Mouse (Mus musculus) hindbrain, postnatal 0 days (tissue): ENCODE data around the gene Dclre1b. TPM values are rescaled to one million over a fixed set of nuclear protein-coding genes. Genes with fewer than 3 reads are reported as not detected.

Experiments
- ATAC-seq: fragments of 200-750 bp; cut with Nextera tagmentation; 2 replicates; pipeline ENCODE4 v1.8.0; 2017; ENCODE audit warnings: mild to moderate bottlenecking, moderate TSS enrichment, moderate library complexity
- DNase-seq: peaks from one replicate; pipeline ENCODE4 v3.0.0-alpha.2; 2015; ENCODE audit warnings: low spot score
- H3K27ac ChIP-seq: fragments of 300-500 bp; sonication (generic); 2 replicates; pipeline ENCODE4 v1.5.1; 2014; ENCODE audit warnings: mild to moderate bottlenecking
- H3K27me3 ChIP-seq: fragments of 300-500 bp; sonication (generic); 2 replicates; pipeline ENCODE4 v1.6.1; 2014; ENCODE audit warnings: low read length, mixed read lengths; ENCODE audit not compliant: insufficient read depth
- H3K36me3 ChIP-seq: fragments of 300-500 bp; sonication (generic); 2 replicates; pipeline ENCODE4 v1.6.1; 2014; ENCODE audit warnings: low read length, mixed read lengths; ENCODE audit not compliant: insufficient read depth
- H3K4me1 ChIP-seq: fragments of 300-500 bp; sonication (generic); 2 replicates; pipeline ENCODE4 v1.6.1; 2014; ENCODE audit warnings: antibody characterized with exemption, low read length, mixed read lengths; ENCODE audit not compliant: insufficient read depth
- H3K4me2 ChIP-seq: fragments of 300-500 bp; sonication (generic); 2 replicates; pipeline ENCODE4 v1.6.1; 2014; ENCODE audit warnings: low read depth, mild to moderate bottlenecking, low read length, moderate library complexity, mixed read lengths
- H3K4me3 ChIP-seq: fragments of 300-500 bp; sonication (generic); 2 replicates; pipeline ENCODE4 v1.5.1; 2014; ENCODE audit warnings: low read length
- H3K9ac ChIP-seq: fragments of 300-500 bp; sonication (generic); replicated peaks from 2 replicates; pipeline ENCODE4 v1.6.1; 2014; ENCODE audit warnings: mild to moderate bottlenecking, low read length, moderate library complexity, mixed read lengths
- H3K9me3 ChIP-seq: fragments of 300-500 bp; sonication (generic); 2 replicates; pipeline ENCODE4 v1.6.1; 2016; ENCODE audit warnings: low read length, mixed read lengths
- CTCF ChIP-seq: IDR thresholded peaks from 2 replicates; pipeline ENCODE4 v1.5.1; 2016; ENCODE audit warnings: antibody characterized with exemption, control low read depth, low read depth
- WGBS: fragments of 180-500 bp; shearing (Covaris S2); extraction: QIAGEN DNeasy Blood & Tissue Kit; methylation state at CpG from one replicate; pipeline ENCODE4 v1.1.7; 2014; 5-methylcytosine and 5-hydroxymethylcytosine counted together
- polyA plus RNA-seq: library from polyadenylated mRNA; unstranded; fragments of >200 nt; fragmentation: Nextera tagmentation; extraction: Ambion mirVana; gene quantifications from 2 replicates; pipeline ENCODE4 v1.2.1, GENCODE M21; 2015
- total RNA-seq: library from RNA; depleted of rRNA; stranded (reverse); fragments of >200 nt; gene quantifications from 2 replicates; pipeline ENCODE4 v1.2.3, GENCODE M21; 2014

The Dclre1b gene
- total and polyA plus RNA-seq, 2 experiments from 2014 or later: 7.9 to 15.4 TPM

GRCm38 (mm10) chr3:103774009-103774408 is 35.2 kb downstream of the Dclre1b start:
- no peaks in the 10 kb centered on the region for H3K9me3 ChIP-seq
- no peaks in the 10 kb centered on the region for H3K27me3 ChIP-seq
- no peak for DNase-seq
- no peak for ATAC-seq
- no peak overlapping the region for H3K9ac ChIP-seq
- no peak overlapping the region for H3K27ac ChIP-seq
- H3K4me3 ChIP-seq: no peak overlapping the region
- 82% methylated on average over 15 of the region's 15 CpGs for WGBS
- 0 out of 2 replicates have a peak, but pooled peaks cover 3% of the 10 kb centered on the region for H3K36me3 ChIP-seq
- H3K4me1 ChIP-seq: 0 out of 2 replicates have a peak, but pooled peaks cover 4% of the 10 kb centered on the region
- no peak for TF ChIP-seq CTCF
- H3K4me2 ChIP-seq: no peak overlapping the region

- H3K36me3 ChIP-seq: peaks cover 3% of the 10 kb centered on the region; the same call in 1 of the 2 replicates
- no peaks in the 10 kb centered on the region for H3K9me3 ChIP-seq
- WGBS: 76% methylated on average over 3 of the region's 3 CpGs
- no peak for ATAC-seq
- H3K4me1 ChIP-seq: 0 out of 2 replicates have a peak, but pooled peaks cover 4% of the 10 kb centered on the region
- no peak overlapping the region for H3K4me3 ChIP-seq
- DNase-seq: no peak
- H3K27ac ChIP-seq: 0 out of 2 replicates have a peak overlapping the region, but pooled peaks have one; percentile 37
- no peak for TF ChIP-seq CTCF
- no peaks in the 10 kb centered on the region for H3K27me3 ChIP-seq
- H3K4me2 ChIP-seq: no peak overlapping the region
- no peak overlapping the region for H3K9ac ChIP-seq
These were observed 35.7 kb downstream of the Dclre1b start for GRCm38 (mm10) chr3:103773508-103773907.

- Histone ChIP-seq H3K36me3 (peaks cover 3% of the 10 kb centered on the region; the same call in 1 of the 2 replicates), H3K4me1 (0 out of 2 replicates have a peak, but pooled peaks cover 4% of the 10 kb centered on the region), H3K4me3 (no peak overlapping the region), H3K9me3 (no peaks in the 10 kb centered on the region), H3K27ac (no peak overlapping the region), H3K27me3 (no peaks in the 10 kb centered on the region), H3K9ac (no peak overlapping the region), H3K4me2 (no peak overlapping the region)
- ATAC-seq (no peak), DNase-seq (no peak)
- 66% methylated on average over 4 of the region's 4 CpGs for WGBS
- no peak for TF ChIP-seq CTCF
These were observed 36.4 kb downstream of the Dclre1b start for GRCm38 (mm10) chr3:103772846-103773245.

GRCm38 (mm10) chr3:103771531-103772130 is 37.6 kb downstream of the Dclre1b start:
- H3K36me3 ChIP-seq: peaks cover 6% of the 10 kb centered on the region; the same call in 1 of the 2 replicates
- peak; percentile 59 for DNase-seq
- ATAC-seq: peak; percentile 47; the same call in 1 of the 2 replicates
- H3K9me3 ChIP-seq: no peaks in the 10 kb centered on the region
- H3K4me3 ChIP-seq: no peak overlapping the region
- 0 out of 2 replicates have a peak, but pooled peaks cover 4% of the 10 kb centered on the region for H3K4me1 ChIP-seq
- no peak overlapping the region for H3K9ac ChIP-seq
- H3K27ac ChIP-seq: peak overlapping the region; percentile 54; the same call in 1 of the 2 replicates
- no peak overlapping the region for H3K4me2 ChIP-seq
- no peak for TF ChIP-seq CTCF
- 49% methylated on average over 9 of the region's 9 CpGs for WGBS
- no peaks in the 10 kb centered on the region for H3K27me3 ChIP-seq

GRCm38 (mm10) chr3:103766789-103767188 is 42.5 kb downstream of the Dclre1b start:
- no peaks in the 10 kb centered on the region for H3K27me3 ChIP-seq
- H3K4me1 ChIP-seq: 0 out of 2 replicates have a peak, but pooled peaks cover 2% of the 10 kb centered on the region
- no peak overlapping the region for H3K27ac ChIP-seq
- no peak for DNase-seq
- H3K9ac ChIP-seq: no peak overlapping the region
- H3K9me3 ChIP-seq: no peaks in the 10 kb centered on the region
- H3K4me2 ChIP-seq: no peak overlapping the region
- TF ChIP-seq CTCF: no peak
- no peak overlapping the region for H3K4me3 ChIP-seq
- peaks cover 17% of the 10 kb centered on the region for H3K36me3 ChIP-seq
- WGBS: 67% methylated on average over 3 of the region's 3 CpGs
- no peak for ATAC-seq

- 89% methylated on average over 5 of the region's 5 CpGs for WGBS
- no peaks in the 10 kb centered on the region for H3K4me1 ChIP-seq
- H3K4me3 ChIP-seq: no peak overlapping the region
- H3K27me3 ChIP-seq: no peaks in the 10 kb centered on the region
- DNase-seq (no peak), ATAC-seq (no peak)
- no peak overlapping the region for H3K4me2 ChIP-seq
- H3K36me3 ChIP-seq: peaks cover 37% of the 10 kb centered on the region
- H3K9me3 ChIP-seq: no peaks in the 10 kb centered on the region
- no peak overlapping the region for H3K27ac ChIP-seq
- no peak overlapping the region for H3K9ac ChIP-seq
- no peak for TF ChIP-seq CTCF
These were observed 49.8 kb downstream of the Dclre1b start for GRCm38 (mm10) chr3:103759261-103759970.

- Histone ChIP-seq H3K4me3 (no peak overlapping the region), H3K4me2 (no peak overlapping the region), H3K27ac (no peak overlapping the region), H3K4me1 (no peaks in the 10 kb centered on the region), H3K9me3 (no peaks in the 10 kb centered on the region), H3K9ac (no peak overlapping the region), H3K36me3 (peaks cover 42% of the 10 kb centered on the region), H3K27me3 (no peaks in the 10 kb centered on the region)
- ATAC-seq: no peak
- DNase-seq: no peak
- 81% methylated on average over 7 of the region's 7 CpGs for WGBS
- TF ChIP-seq CTCF: no peak
These were observed 50.8 kb downstream of the Dclre1b start for GRCm38 (mm10) chr3:103758456-103758855.
